Mouse (Mus musculus) midbrain, postnatal 0 days (tissue): ENCODE results near the gene Acvr1b. TPM values are rescaled to one million over a fixed set of nuclear protein-coding genes. Genes with fewer than 3 reads are reported as not detected.

ENCODE experiments used
- ATAC-seq: fragments of 200-750 bp; cut with Nextera tagmentation; 2 replicates; pipeline ENCODE4 v1.8.0; 2017; ENCODE audit warnings: moderate number of reproducible peaks, mild to moderate bottlenecking, moderate TSS enrichment, moderate library complexity; ENCODE audit not compliant: low FRiP score
- DNase-seq: peaks from one replicate; pipeline ENCODE4 v3.0.0-alpha.2; 2015; ENCODE audit warnings: low spot score
- H3K27ac ChIP-seq: fragments of 300-500 bp; sonication (generic); 2 replicates; pipeline ENCODE4 v1.5.1; 2014; ENCODE audit warnings: low read depth, mild to moderate bottlenecking, low read length, mixed read lengths
- H3K27me3 ChIP-seq: fragments of 300-500 bp; sonication (generic); 2 replicates; pipeline ENCODE4 v1.6.1; 2014; ENCODE audit warnings: low read length, control low read depth, mixed read lengths; ENCODE audit not compliant: insufficient read depth
- H3K36me3 ChIP-seq: fragments of 300-500 bp; sonication (generic); 2 replicates; pipeline ENCODE4 v1.6.1; 2014; ENCODE audit warnings: low read length, control low read depth, mixed read lengths; ENCODE audit not compliant: insufficient read depth
- H3K4me1 ChIP-seq: fragments of 300-500 bp; sonication (generic); 2 replicates; pipeline ENCODE4 v1.6.1; 2014; ENCODE audit warnings: mild to moderate bottlenecking, control low read depth, antibody characterized with exemption, low read length, mixed read lengths; ENCODE audit not compliant: insufficient read depth
- H3K4me2 ChIP-seq: fragments of 300-500 bp; sonication (generic); 2 replicates; pipeline ENCODE4 v1.6.1; 2014; ENCODE audit warnings: low read depth, mild to moderate bottlenecking, low read length, mixed read lengths; ENCODE audit not compliant: poor library complexity, severe bottlenecking
- H3K4me3 ChIP-seq: fragments of 300-500 bp; sonication (generic); 2 replicates; pipeline ENCODE4 v1.5.1; 2014; ENCODE audit warnings: low read depth, mild to moderate bottlenecking, low read length, moderate library complexity
- H3K9ac ChIP-seq: fragments of 300-500 bp; sonication (generic); replicated peaks from 2 replicates; pipeline ENCODE4 v1.6.1; 2014; ENCODE audit warnings: mild to moderate bottlenecking, low read length, moderate library complexity, mixed read lengths; ENCODE audit not compliant: poor library complexity, severe bottlenecking
- H3K9me3 ChIP-seq: fragments of 300-500 bp; sonication (generic); 2 replicates; pipeline ENCODE4 v1.6.1; 2016; ENCODE audit warnings: low read length, control low read depth
- CTCF ChIP-seq: IDR thresholded peaks from 2 replicates; pipeline ENCODE4 v1.5.1; 2016; ENCODE audit warnings: antibody characterized with exemption, mild to moderate bottlenecking
- WGBS: fragments of 180-500 bp; shearing (Covaris S2); extraction: QIAGEN DNeasy Blood & Tissue Kit; methylation state at CpG from one replicate; pipeline ENCODE4 v1.1.7; 2014; 5-methylcytosine and 5-hydroxymethylcytosine counted together
- polyA plus RNA-seq: library from polyadenylated mRNA; unstranded; fragments of >200 nt; fragmentation: Nextera tagmentation; extraction: Ambion mirVana; gene quantifications from 2 replicates; pipeline ENCODE4 v1.2.1, GENCODE M21; 2015
- total RNA-seq: library from RNA; depleted of rRNA; stranded (reverse); fragments of >200 nt; gene quantifications from 2 replicates; pipeline ENCODE4 v1.2.3, GENCODE M21; 2014

Acvr1b gene
- total and polyA plus RNA-seq, 2 experiments from 2014 or later, result 15.2 to 86.8 TPM

DNA sequence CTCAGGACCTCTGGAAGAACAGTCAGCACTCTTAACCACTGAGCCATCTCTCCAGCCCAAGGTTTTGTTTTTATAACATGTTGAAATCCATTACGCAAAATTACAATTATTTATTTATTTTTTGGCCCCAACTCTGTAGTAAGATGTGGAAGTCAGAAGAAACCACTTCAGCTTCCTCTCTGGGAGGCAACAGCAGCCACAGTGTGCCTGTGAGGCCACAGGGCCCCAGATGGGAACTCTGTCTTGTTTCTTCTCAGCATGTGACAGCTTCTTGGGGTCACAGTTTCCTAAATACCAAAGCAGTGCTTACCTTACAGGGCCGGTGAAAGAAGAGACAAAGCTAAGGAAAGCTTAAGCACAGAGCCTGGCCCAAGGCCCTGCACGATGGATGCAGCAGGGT, 70.1 kb downstream of the Acvr1b start:
- no peak overlapping the region for H3K4me3 ChIP-seq
- no peaks in the 10 kb centered on the region for H3K27me3 ChIP-seq
- no peaks in the 10 kb centered on the region for H3K9me3 ChIP-seq
- H3K36me3 ChIP-seq, result no peaks in the 10 kb centered on the region
- H3K4me1 ChIP-seq, result no peaks in the 10 kb centered on the region; the same call in none of the 2 replicates
- no peak for DNase-seq
- H3K27ac ChIP-seq, result no peak overlapping the region
- no peak overlapping the region for H3K9ac ChIP-seq
- ATAC-seq, result no peak
- TF ChIP-seq CTCF, result no peak
- WGBS, result 67% methylated on average over 3 of the region's 3 CpGs
- H3K4me2 ChIP-seq, result no peak overlapping the region

DNA sequence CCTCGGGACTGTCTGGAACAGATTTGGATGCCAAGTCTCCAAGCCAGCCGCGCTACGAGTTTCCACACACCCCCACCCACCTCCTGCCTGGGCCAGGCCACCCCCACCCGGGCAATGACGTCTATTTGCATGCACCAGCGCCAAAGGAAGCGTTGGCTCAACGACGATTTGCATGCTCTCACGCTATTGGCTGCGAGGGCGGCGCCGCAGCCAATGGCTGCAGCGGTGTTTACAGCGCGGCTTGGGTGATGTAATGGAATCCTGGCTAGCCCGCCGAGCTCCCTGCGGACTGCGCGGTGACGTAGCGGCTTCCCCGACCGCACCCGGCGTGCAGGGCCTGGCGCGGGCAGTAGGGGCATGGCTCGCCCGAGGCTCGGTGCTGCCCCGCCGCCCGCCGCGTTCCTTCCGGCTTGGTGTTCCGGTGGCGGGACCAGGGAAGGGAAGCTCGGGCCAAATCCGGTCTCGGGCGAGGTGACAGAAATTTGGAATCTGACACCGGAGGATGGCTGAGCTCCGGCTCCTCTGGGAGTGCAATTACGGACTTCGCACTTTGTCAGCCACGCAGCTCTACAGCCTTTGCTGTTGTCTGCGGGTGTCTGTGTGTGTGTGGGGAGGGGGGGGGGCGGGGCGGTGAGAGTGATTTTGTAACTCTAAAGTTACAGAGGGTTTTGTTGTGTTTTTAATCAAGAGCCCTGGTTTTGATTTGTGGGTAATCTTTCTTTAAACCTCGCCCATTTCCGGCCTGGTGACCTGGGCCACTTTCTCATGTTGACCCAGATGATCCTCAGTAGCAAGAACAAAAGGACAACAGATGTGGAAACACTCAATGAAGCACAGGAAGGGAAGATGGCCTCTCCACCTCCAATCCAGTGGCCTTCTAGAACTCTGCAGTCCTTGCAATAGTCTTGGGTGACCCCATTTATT, 72.6 kb downstream of the Acvr1b start:
- H3K9me3 ChIP-seq, result no peaks in the 10 kb centered on the region
- peak overlapping the region; percentile 73 for H3K27ac ChIP-seq
- DNase-seq, result peak; percentile 99
- peak; percentile 58; the same call in 1 of the 2 replicates for TF ChIP-seq CTCF
- no peaks in the 10 kb centered on the region; the same call in 1 of the 2 replicates for H3K4me1 ChIP-seq
- ATAC-seq, result peak; percentile 97
- H3K4me2 ChIP-seq, result peak overlapping the region; percentile 57
- peak overlapping the region; percentile 44 for H3K4me3 ChIP-seq
- WGBS, result 2% methylated on average over 55 of the region's 56 CpGs
- peak overlapping the region; percentile 51 for H3K9ac ChIP-seq
- H3K36me3 ChIP-seq, result no peaks in the 10 kb centered on the region
- H3K27me3 ChIP-seq, result no peaks in the 10 kb centered on the region

DNA sequence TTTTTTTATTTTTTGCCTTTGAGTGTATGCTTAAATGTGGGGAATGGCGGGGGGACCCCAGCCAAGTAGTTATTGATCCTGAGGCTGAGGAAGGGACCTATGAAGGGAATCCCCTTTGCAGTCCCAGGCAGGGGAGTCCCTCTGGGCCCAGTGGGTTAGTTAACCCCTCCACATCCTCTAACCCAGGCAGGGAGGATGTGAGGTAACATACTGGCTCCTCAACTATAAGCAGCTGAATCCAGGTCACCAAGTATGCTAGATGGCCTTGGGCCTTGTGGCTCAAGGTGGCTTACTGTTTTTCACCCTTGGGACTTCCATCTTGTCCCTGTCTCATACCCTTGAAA, 73.3 kb downstream of the Acvr1b start:
- peak overlapping the region; percentile 57 for H3K4me2 ChIP-seq
- no peaks in the 10 kb centered on the region for H3K27me3 ChIP-seq
- DNase-seq (no peak), ATAC-seq (no peak)
- no peaks in the 10 kb centered on the region for H3K36me3 ChIP-seq
- no peaks in the 10 kb centered on the region; the same call in 1 of the 2 replicates for H3K4me1 ChIP-seq
- TF ChIP-seq CTCF, result no peak
- WGBS, result 81% methylated on average over 1 of the region's 1 CpGs
- H3K9me3 ChIP-seq, result no peaks in the 10 kb centered on the region
- H3K27ac ChIP-seq, result 0 out of 2 replicates have a peak overlapping the region, but pooled peaks have one; percentile 73
- H3K4me3 ChIP-seq, result peak overlapping the region; percentile 44
- H3K9ac ChIP-seq, result peak overlapping the region; percentile 51

DNA sequence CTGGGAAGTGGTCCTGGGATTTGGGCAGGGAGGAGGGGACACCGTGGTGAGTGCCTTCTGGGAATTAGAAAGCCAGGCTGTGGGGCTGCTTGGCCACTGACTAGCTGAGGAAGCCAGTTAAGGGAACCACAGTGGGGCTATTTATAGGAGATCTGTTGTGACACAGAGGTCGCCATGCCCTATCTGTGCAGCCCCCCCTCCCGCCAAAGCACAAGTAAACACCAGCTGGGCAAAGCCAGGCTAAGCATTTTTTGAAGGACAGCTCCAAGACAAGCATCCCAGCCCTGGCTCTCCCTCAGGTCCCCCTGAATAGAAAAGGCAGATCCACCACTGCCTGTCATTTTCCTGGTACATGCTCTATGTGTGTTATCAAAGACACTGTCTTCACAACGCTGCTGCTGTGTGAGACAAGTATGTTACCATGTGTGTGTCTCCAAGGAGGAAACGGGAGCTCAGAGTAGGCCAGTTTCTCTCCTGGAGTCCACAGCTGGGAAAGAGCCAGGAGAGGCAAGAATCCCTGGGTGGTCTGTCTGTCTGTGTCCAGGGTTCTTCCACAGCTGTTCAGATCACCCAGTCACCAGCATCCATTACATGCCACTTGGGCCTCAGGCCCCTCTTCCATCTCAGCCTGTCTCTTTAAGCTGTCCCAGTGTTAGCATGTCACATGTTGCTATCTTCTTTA, 74.3 kb downstream of the Acvr1b start:
- Histone ChIP-seq H3K36me3 (no peaks in the 10 kb centered on the region), H3K27me3 (no peaks in the 10 kb centered on the region), H3K4me3 (no peak overlapping the region), H3K9ac (no peak overlapping the region), H3K9me3 (no peaks in the 10 kb centered on the region), H3K27ac (no peak overlapping the region), H3K4me1 (no peaks in the 10 kb centered on the region; the same call in 1 of the 2 replicates), H3K4me2 (no peak overlapping the region)
- ATAC-seq (no peak), DNase-seq (no peak)
- no peak for TF ChIP-seq CTCF
- 68% methylated on average over 5 of the region's 5 CpGs for WGBS

DNA sequence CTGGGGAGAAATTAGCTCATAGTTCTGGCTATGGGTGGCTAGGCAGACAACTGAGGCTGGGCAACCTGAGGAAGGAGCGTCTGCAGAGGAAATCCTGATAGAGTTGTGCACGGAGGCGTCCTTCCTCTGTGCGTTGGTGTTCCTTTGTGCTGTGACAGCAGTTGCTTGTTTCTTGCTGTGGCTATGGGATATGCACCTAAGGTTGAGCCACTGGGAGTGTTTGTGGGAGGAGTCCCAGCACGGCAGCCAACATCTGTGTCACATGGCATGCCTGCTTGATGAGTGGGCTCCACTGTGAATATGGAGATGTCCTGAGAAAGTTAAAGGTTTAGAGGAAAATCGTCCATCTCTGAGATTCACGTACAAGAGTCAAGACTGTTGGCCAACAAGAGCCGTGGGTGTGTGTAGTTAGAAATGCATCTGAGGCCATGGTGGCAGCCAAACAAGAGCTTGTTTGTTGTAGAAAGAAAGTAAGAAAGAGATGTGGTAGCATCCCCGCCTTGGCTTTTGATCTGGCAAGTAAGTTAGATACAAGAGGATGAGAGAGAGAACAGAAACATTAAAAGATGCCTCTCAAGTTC, 76.4 kb downstream of the Acvr1b start:
- no peak overlapping the region for H3K27ac ChIP-seq
- ATAC-seq, result no peak
- no peak overlapping the region for H3K4me3 ChIP-seq
- H3K4me2 ChIP-seq, result no peak overlapping the region
- no peaks in the 10 kb centered on the region for H3K27me3 ChIP-seq
- DNase-seq, result no peak
- no peaks in the 10 kb centered on the region for H3K9me3 ChIP-seq
- 77% methylated on average over 9 of the region's 9 CpGs for WGBS
- H3K4me1 ChIP-seq, result no peaks in the 10 kb centered on the region; the same call in 1 of the 2 replicates
- no peak for TF ChIP-seq CTCF
- H3K9ac ChIP-seq, result no peak overlapping the region
- H3K36me3 ChIP-seq, result no peaks in the 10 kb centered on the region
